Mouse (Mus musculus) urinary bladder, postnatal 25 days (tissue): ENCODE measurements around the gene Hivep3.

Experiments used
- DNase-seq: peaks from one replicate; pipeline ENCODE4 v3.0.0; 2022; ENCODE audit warnings: low spot score

Gene Hivep3

GRCm38 (mm10) chr4:119816620-119817356, 83.2 kb downstream of the Hivep3 start:
- DNase-seq = peak; percentile 64

GRCm38 (mm10) chr4:119825956-119826355, 92.4 kb downstream of the Hivep3 start:
- no peak for DNase-seq

- DNase-seq = no peak
These were observed 94.8 kb downstream of the Hivep3 start for GRCm38 (mm10) chr4:119828386-119828785.

- no peak for DNase-seq
These were observed 95.4 kb downstream of the Hivep3 start for GRCm38 (mm10) chr4:119828996-119829395.

- peak; percentile 38 for DNase-seq
These were observed 99.7 kb downstream of the Hivep3 start for GRCm38 (mm10) chr4:119833333-119833732.

- no peak for DNase-seq
These were observed 100.3 kb downstream of the Hivep3 start for GRCm38 (mm10) chr4:119833884-119834283.

GRCm38 (mm10) chr4:119836181-119836580, 102.6 kb downstream of the Hivep3 start:
- no peak for DNase-seq

- DNase-seq = no peak
These were observed 104.0 kb downstream of the Hivep3 start for GRCm38 (mm10) chr4:119837505-119838065.

GRCm38 (mm10) chr4:119838308-119838707, 104.7 kb downstream of the Hivep3 start:
- DNase-seq = no peak

GRCm38 (mm10) chr4:119843294-119843693, 109.7 kb downstream of the Hivep3 start:
- no peak for DNase-seq

- no peak for DNase-seq
These were observed 110.7 kb downstream of the Hivep3 start for GRCm38 (mm10) chr4:119844267-119844666.

GRCm38 (mm10) chr4:119845596-119846161, 112.1 kb downstream of the Hivep3 start:
- no peak for DNase-seq

- peak; percentile 63 for DNase-seq
These were observed 118.9 kb downstream of the Hivep3 start for GRCm38 (mm10) chr4:119852483-119852882.

- no peak for DNase-seq
These were observed 120.9 kb downstream of the Hivep3 start for GRCm38 (mm10) chr4:119854307-119855144.

GRCm38 (mm10) chr4:119859454-119859853, 125.9 kb downstream of the Hivep3 start:
- no peak for DNase-seq

- no peak for DNase-seq
These were observed 127.4 kb downstream of the Hivep3 start for GRCm38 (mm10) chr4:119861001-119861400.

GRCm38 (mm10) chr4:119865827-119866455, 132.4 kb downstream of the Hivep3 start:
- no peak for DNase-seq

- DNase-seq = no peak
These were observed 133.5 kb downstream of the Hivep3 start for GRCm38 (mm10) chr4:119867132-119867531.

GRCm38 (mm10) chr4:119870411-119870810, 136.8 kb downstream of the Hivep3 start:
- no peak for DNase-seq

GRCm38 (mm10) chr4:119871441-119871840, 137.9 kb downstream of the Hivep3 start:
- DNase-seq = no peak

GRCm38 (mm10) chr4:119871861-119872582, 138.4 kb downstream of the Hivep3 start:
- DNase-seq = no peak
